11 mouse cellular contexts compared by ENCODE assay signal in the genomic region with DNA sequence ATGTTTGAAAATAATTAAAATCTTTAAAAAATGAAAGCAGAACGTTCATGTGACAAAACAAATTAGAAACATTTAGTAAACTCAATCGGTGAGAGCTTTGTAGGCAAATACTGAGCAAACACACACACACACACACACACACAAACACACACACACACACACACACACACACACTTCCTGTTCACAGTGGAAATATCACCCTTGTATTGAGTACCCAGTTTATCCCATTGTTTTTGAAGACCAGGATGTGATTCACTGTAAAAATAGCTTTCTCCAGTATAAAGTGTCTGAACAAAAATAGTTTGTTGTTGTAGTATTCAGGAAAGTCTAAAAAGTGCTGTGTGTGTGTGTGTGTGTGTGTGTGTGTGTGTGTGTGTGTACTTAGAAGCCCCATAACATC.
A peak's percentile ranks its signal among the peaks of the same experiment; 100 is the strongest.
DNase-seq lines count a peak whose midpoint lies in the region; ATAC-seq and TF ChIP-seq lines count a peak whose summit lies in the region.
"Had no signal": no experiment of that assay in that cellular context is flagged by ENCODE, and none has a peak within 500 bp of the region (broad histone marks: within the 10 kb centered on the region; RNA-seq: fewer than 3 reads in every experiment).

No protein-coding gene starts in this region.

- 48% methylated on average over 2 of the region's 2 CpGs for WGBS in heart, postnatal 0 days

- H3K4me1 ChIP-seq in heart, postnatal 0 days (ENCODE audit: control insufficient read depth, insufficient read depth), result no peaks in the 10 kb centered on the region
- H3K4me1 ChIP-seq: heart, embryonic 15.5 days; intestine, embryonic 15.5 days; limb, embryonic 15.5 days had no signal

- H3K4me2 ChIP-seq in heart, postnatal 0 days (ENCODE audit: low read depth, low read length), result no peak overlapping the region
- H3K4me2 ChIP-seq: heart, embryonic 15.5 days; intestine, embryonic 15.5 days; limb, embryonic 15.5 days had no signal

- H3K9me3 ChIP-seq in heart, postnatal 0 days (replicated peaks; ENCODE audit: control insufficient read depth, low read length), result no peaks in the 10 kb centered on the region
- H3K9me3 ChIP-seq: heart, embryonic 15.5 days; intestine, embryonic 15.5 days; limb, embryonic 15.5 days had no signal

- H3K27ac ChIP-seq in heart, postnatal 0 days (ENCODE audit: low read depth), result no peak overlapping the region
- H3K27ac ChIP-seq: heart, embryonic 15.5 days; intestine, embryonic 15.5 days; limb, embryonic 15.5 days had no signal

- ATAC-seq in heart, postnatal 0 days (ENCODE audit: insufficient read depth, low read depth), result peak; percentile 47; the same call in 1 of the 2 replicates
- ATAC-seq in CD4-positive, CD25-positive, alpha-beta regulatory T cell, adult 4 months, result no peak
- ATAC-seq: intestine, embryonic 15.5 days had no signal

- no peak overlapping the region for H3K4me3 ChIP-seq in heart, postnatal 0 days (ENCODE audit: low read depth, low read length)
- H3K4me3 ChIP-seq: heart, embryonic 15.5 days; intestine, embryonic 15.5 days; limb, embryonic 15.5 days had no signal

- H3K9ac ChIP-seq in heart, postnatal 0 days (replicated peaks; ENCODE audit: low read depth, low read length), result no peak overlapping the region
- H3K9ac ChIP-seq: heart, embryonic 15.5 days; intestine, embryonic 15.5 days; limb, embryonic 15.5 days had no signal

- no peaks in the 10 kb centered on the region for H3K36me3 ChIP-seq in heart, postnatal 0 days (replicated peaks; ENCODE audit: control insufficient read depth, insufficient read depth, low read length)
- H3K36me3 ChIP-seq: heart, embryonic 15.5 days; intestine, embryonic 15.5 days; limb, embryonic 15.5 days had no signal

- peak; percentile 54; the same call in 1 of the 2 replicates for TF ChIP-seq EP300 in heart, postnatal 0 days (IDR thresholded peaks at IDR 0.05; ENCODE audit: low read depth)

- peak; percentile 17 for DNase-seq in 416B (ENCODE audit: low read depth)
- peak; percentile 8 for DNase-seq in T-cell, adult 2 months (ENCODE audit: low spot score)
- peak; percentile 38 for DNase-seq in heart, postnatal 0 days (ENCODE audit: low spot score)
- DNase-seq in kidney, postnatal 36 days, result peak; percentile 67 to 77
- DNase-seq in neural tube, embryonic 10.5 days (ENCODE audit: extremely low spot score, low spot score), result no peak
- no peak for DNase-seq in thymus, adult 18-20 months
- no peak for DNase-seq in testis, postnatal 14 days (ENCODE audit: low spot score)

- no peaks in the 10 kb centered on the region for H3K27me3 ChIP-seq in heart, postnatal 0 days (ENCODE audit: control insufficient read depth, insufficient read depth, low read length)
- H3K27me3 ChIP-seq: heart, embryonic 15.5 days; intestine, embryonic 15.5 days; limb, embryonic 15.5 days had no signal

- TF ChIP-seq CTCF in heart, postnatal 0 days (IDR thresholded peaks at IDR 0.05; ENCODE audit: low read depth), result no peak

Comparison
In these comparisons a context has a peak if more than half of its experiments do, and no peak if none do; other contexts are left out.
1. DNase-seq: peak in 416B (single experiment), T-cell, adult 2 months (single experiment), heart, postnatal 0 days (single experiment) and kidney, postnatal 36 days (2 of 2); none in neural tube, embryonic 10.5 days (single experiment), thymus, adult 18-20 months (0 of 2) and testis, postnatal 14 days (single experiment).